Mouse (Mus musculus) CH12.LX (cell line): ENCODE measurements around the gene Gfi1b. TPM values are rescaled to one million over a fixed set of nuclear protein-coding genes. Genes with fewer than 3 reads are reported as not detected.

Experiments
- DNase-seq: peaks from one replicate; pipeline ENCODE4 v3.0.0-alpha.2; 2013; ENCODE audit errors: extremely low read depth
- H3K27ac ChIP-seq: 2 replicates; pipeline ENCODE4 v1.5.1; 2012; ENCODE audit warnings: low read depth, mild to moderate bottlenecking, control low read depth, moderate library complexity; ENCODE audit not compliant: insufficient read depth
- H3K27me3 ChIP-seq: replicated peaks from 2 replicates; pipeline ENCODE3; 2012; ENCODE audit warnings: inconsistent platforms
- H3K36me3 ChIP-seq, 2 experiments: replicated peaks in 1 of 2; 2 replicates each; pipeline versions ENCODE3 to v1.6.1; 2012; ENCODE audit warnings: inconsistent platforms in 1 of 2, low read length in 1 of 2, mild to moderate bottlenecking in 1 of 2, mixed read lengths in 1 of 2, moderate library complexity in 1 of 2; ENCODE audit not compliant: control insufficient read depth in 1 of 2, insufficient read depth in 1 of 2
- H3K4me1 ChIP-seq, 2 experiments: 2 replicates each; pipeline ENCODE4 v1.6.1; 2012; ENCODE audit warnings: inconsistent platforms in 1 of 2, moderate library complexity in 1 of 2; ENCODE audit not compliant: insufficient read depth in 2 of 2, control insufficient read depth in 1 of 2
- H3K4me2 ChIP-seq: 2 replicates; pipeline ENCODE4 v1.6.1; 2012; ENCODE audit warnings: low read depth, mild to moderate bottlenecking, control low read depth; ENCODE audit not compliant: poor library complexity, insufficient read depth, severe bottlenecking
- H3K4me3 ChIP-seq, 3 experiments: fragments of 150-350 bp in 1 of 3; sonication (generic) in 1 of 3; replicated peaks in 1 of 3; 2 replicates each; pipeline versions ENCODE3 to v1.5.1; 2011 to 2012; ENCODE audit warnings: low read depth in 2 of 3, low read length in 2 of 3, mild to moderate bottlenecking in 2 of 3, moderate library complexity in 2 of 3, control low read depth in 1 of 3, improper control_type of control experiment in 1 of 3, inconsistent platforms in 1 of 3, mixed read lengths in 1 of 3; ENCODE audit not compliant: poor library complexity in 1 of 3
- H3K79me2 ChIP-seq: replicated peaks from 2 replicates; pipeline ENCODE4 v1.6.1; 2012; ENCODE audit warnings: mild to moderate bottlenecking, moderate library complexity; ENCODE audit not compliant: control insufficient read depth, poor library complexity, insufficient read depth, severe bottlenecking; ENCODE audit errors: extremely low read depth
- H3K9ac ChIP-seq: 2 replicates; pipeline ENCODE4 v1.6.1; 2012; ENCODE audit warnings: low read depth, mild to moderate bottlenecking, control low read depth, moderate library complexity; ENCODE audit not compliant: insufficient read depth
- H3K9me3 ChIP-seq: replicated peaks from 2 replicates; pipeline ENCODE3; 2012; ENCODE audit warnings: low read length, inconsistent platforms, mixed read lengths
- BHLHE40 ChIP-seq: IDR thresholded peaks from 2 replicates; pipeline ENCODE4 v1.6.1; 2011; ENCODE audit warnings: mild to moderate bottlenecking, low read depth, low read length, improper control_type of control experiment
- CTCF ChIP-seq, 2 experiments: IDR thresholded peaks in 1 of 2; conservative IDR thresholded peaks in 1 of 2; 2 replicates each; pipeline ENCODE4 v1.5.1; 2011 to 2012; ENCODE audit warnings: low read depth in 2 of 2, low read length in 2 of 2, improper control_type of control experiment in 1 of 2, inconsistent platforms in 1 of 2, mild to moderate bottlenecking in 1 of 2, moderate library complexity in 1 of 2
- EP300 ChIP-seq: IDR thresholded peaks from 2 replicates; pipeline ENCODE4 v1.6.1; 2011; ENCODE audit warnings: low read length, improper control_type of control experiment
- ETS1 ChIP-seq: conservative IDR thresholded peaks from 2 replicates; pipeline ENCODE4 v1.6.1; 2012; ENCODE audit warnings: low read depth, mild to moderate bottlenecking, inconsistent platforms, low read length, improper control_type of control experiment, moderate library complexity
- GABPA ChIP-seq: IDR thresholded peaks from 2 replicates; pipeline ENCODE4 v1.6.1; 2012; ENCODE audit warnings: low read depth, low read length, improper control_type of control experiment, inconsistent platforms; ENCODE audit not compliant: insufficient replicate concordance
- IRF4 ChIP-seq: IDR thresholded peaks from 2 replicates; pipeline ENCODE4 v1.6.1; 2014; ENCODE audit warnings: low read depth, mild to moderate bottlenecking, inconsistent platforms, low read length, improper control_type of control experiment
- JUND ChIP-seq: conservative IDR thresholded peaks from 2 replicates; pipeline ENCODE4 v1.6.1; 2011; ENCODE audit warnings: low read depth, low read length, improper control_type of control experiment
- MAFK ChIP-seq: IDR thresholded peaks from 2 replicates; pipeline ENCODE4 v1.6.1; 2011; ENCODE audit warnings: low read length, improper control_type of control experiment; ENCODE audit not compliant: insufficient replicate concordance
- MAX ChIP-seq: IDR thresholded peaks from 2 replicates; pipeline ENCODE4 v1.6.1; 2011; ENCODE audit warnings: low read length, improper control_type of control experiment
- MAZ ChIP-seq: IDR thresholded peaks from 2 replicates; pipeline ENCODE4 v1.6.1; 2012; ENCODE audit warnings: low read depth, mild to moderate bottlenecking, inconsistent platforms, low read length, improper control_type of control experiment, moderate library complexity
- MEF2A ChIP-seq: IDR thresholded peaks from 2 replicates; pipeline ENCODE4 v1.6.1; 2014; ENCODE audit warnings: low read depth, mild to moderate bottlenecking, inconsistent platforms, low read length, improper control_type of control experiment, borderline replicate concordance
- MXI1 ChIP-seq: IDR thresholded peaks from 2 replicates; pipeline ENCODE4 v1.6.1; 2011; ENCODE audit warnings: mild to moderate bottlenecking, low read depth, low read length, improper control_type of control experiment
- NRF1 ChIP-seq: IDR thresholded peaks from 2 replicates; pipeline ENCODE4 v1.6.1; 2014; ENCODE audit warnings: low read depth, mild to moderate bottlenecking, inconsistent platforms, low read length, improper control_type of control experiment, moderate library complexity
- PAX5 ChIP-seq: IDR thresholded peaks from 2 replicates; pipeline ENCODE4 v1.6.1; 2012; ENCODE audit warnings: low read length, inconsistent platforms, mixed read lengths
- POLR2A ChIP-seq: IDR thresholded peaks from 2 replicates; pipeline ENCODE4 v1.6.1; 2011; ENCODE audit warnings: low read depth, mild to moderate bottlenecking, improper control_type of control experiment, low read length
- POLR2AphosphoS2 ChIP-seq: IDR thresholded peaks from 2 replicates; pipeline ENCODE4 v1.6.1; 2011; ENCODE audit warnings: low read depth, low read length, improper control_type of control experiment
- RAD21 ChIP-seq: IDR thresholded peaks from 2 replicates; pipeline ENCODE4 v1.6.1; 2011; ENCODE audit warnings: low read depth, mild to moderate bottlenecking, low read length, improper control_type of control experiment, moderate library complexity
- RCOR1 ChIP-seq: conservative IDR thresholded peaks from 2 replicates; pipeline ENCODE4 v1.6.1; 2012; ENCODE audit warnings: low read depth, mild to moderate bottlenecking, inconsistent platforms, low read length, improper control_type of control experiment
- SMC3 ChIP-seq: IDR thresholded peaks from 2 replicates; pipeline ENCODE4 v1.6.1; 2011; ENCODE audit warnings: low read depth, low read length, improper control_type of control experiment
- TBP ChIP-seq: conservative IDR thresholded peaks from 2 replicates; pipeline ENCODE4 v1.6.1; 2011; ENCODE audit warnings: low read depth, low read length, improper control_type of control experiment
- TCF12 ChIP-seq: IDR thresholded peaks from 2 replicates; pipeline ENCODE4 v1.6.1; 2014; ENCODE audit warnings: low read depth, mild to moderate bottlenecking, inconsistent platforms, low read length, improper control_type of control experiment
- UBTF ChIP-seq: IDR thresholded peaks from 2 replicates; pipeline ENCODE4 v1.6.1; 2012; ENCODE audit warnings: low read depth, mild to moderate bottlenecking, inconsistent platforms, low read length, improper control_type of control experiment, moderate library complexity
- USF1 ChIP-seq: IDR thresholded peaks from 2 replicates; pipeline ENCODE4 v1.6.1; 2014; ENCODE audit warnings: low read depth, mild to moderate bottlenecking, inconsistent platforms, low read length, improper control_type of control experiment
- ZC3H11A ChIP-seq: IDR thresholded peaks from 2 replicates; pipeline ENCODE4 v1.6.1; 2012; ENCODE audit warnings: low read depth, mild to moderate bottlenecking, inconsistent platforms, low read length, improper control_type of control experiment
- ZNF384 ChIP-seq: IDR thresholded peaks from 2 replicates; pipeline ENCODE4 v1.6.1; 2012; ENCODE audit warnings: low read depth, low read length, improper control_type of control experiment, inconsistent platforms
- dilution Hi-C: fragments of 300-500 bp; cut with MboI; formaldehyde crosslinking; loops from 2 replicates; pipeline ENCODE4 v1.14.3; 2020; ENCODE audit warnings: low sequenced_read_pairs; ENCODE audit not compliant: extremely low pct_unique_long_range_greater_than_20kb, extremely low pct_ligation_motif_present
- in situ Hi-C: fragments of 300-500 bp; cut with MboI; formaldehyde crosslinking; loops from 3 replicates; pipeline ENCODE4 v1.14.3; 2019; ENCODE audit warnings: low sequenced_read_pairs, low pct_ligation_motif_present, low pct_unique_long_range_greater_than_20kb, mixed read lengths
- polyA plus RNA-seq: library from polyadenylated mRNA; unstranded; fragments of >175 nt; gene quantifications from 2 replicates; pipeline ENCODE4 v1.2.1, GENCODE M21; 2012; ENCODE audit warnings: low read depth; ENCODE audit not compliant: insufficient read length
- total RNA-seq, 2 experiments: library from RNA; depleted of rRNA; stranded (reverse); fragments of 300-350 nt in 1 of 2; fragments of >200 nt in 1 of 2; gene quantifications; 2 replicates each; pipeline ENCODE4 v1.2.3; 2012 to 2014

The Gfi1b gene
- total and polyA plus RNA-seq, 3 experiments = 0.19 to 0.87 TPM; not detected in 1

DNA sequence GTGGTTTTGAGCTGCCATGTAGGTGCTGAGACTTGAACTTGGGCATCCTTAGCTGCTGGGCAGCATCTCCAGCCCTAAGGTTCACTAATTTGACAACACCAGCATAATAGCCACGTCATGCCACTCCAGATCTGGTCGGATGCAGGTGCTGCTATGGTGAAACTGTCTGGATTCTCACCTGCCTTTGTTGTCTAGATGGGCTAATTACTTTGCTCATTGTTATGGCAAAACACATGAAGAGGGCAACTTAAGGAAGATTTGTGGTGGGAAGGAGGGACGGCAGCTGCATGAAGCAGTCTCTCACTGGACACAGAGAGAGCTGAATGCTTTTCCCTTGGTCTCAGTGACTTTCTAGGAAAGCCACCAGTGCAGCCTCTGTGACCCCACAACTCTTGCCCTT, 4.3 kb upstream of the Gfi1b start:
- no peaks in the 10 kb centered on the region for H3K36me3 ChIP-seq
- DNase-seq = no peak
- no peak overlapping the region for H3K27ac ChIP-seq
- no peak overlapping the region for H3K4me3 ChIP-seq
- H3K4me1 ChIP-seq = peaks cover 14 to 55% of the 10 kb centered on the region in 2 experiments
- peaks cover 10% of the 10 kb centered on the region for H3K9me3 ChIP-seq
- TF ChIP-seq MAX (no peak), MAZ (no peak), USF1 (no peak), ETS1 (no peak), BHLHE40 (no peak), MXI1 (no peak)
- peaks cover 12% of the 10 kb centered on the region for H3K27me3 ChIP-seq
- H3K4me2 ChIP-seq = no peak overlapping the region
- dilution Hi-C loops = no loop called here
- H3K9ac ChIP-seq = no peak overlapping the region
- H3K79me2 ChIP-seq = no peaks in the 10 kb centered on the region
- in situ Hi-C loops = loop anchor here (5.0 kb wide), 1 partner anchor 34 kb away; no protein-coding TSS in a partner anchor

DNA sequence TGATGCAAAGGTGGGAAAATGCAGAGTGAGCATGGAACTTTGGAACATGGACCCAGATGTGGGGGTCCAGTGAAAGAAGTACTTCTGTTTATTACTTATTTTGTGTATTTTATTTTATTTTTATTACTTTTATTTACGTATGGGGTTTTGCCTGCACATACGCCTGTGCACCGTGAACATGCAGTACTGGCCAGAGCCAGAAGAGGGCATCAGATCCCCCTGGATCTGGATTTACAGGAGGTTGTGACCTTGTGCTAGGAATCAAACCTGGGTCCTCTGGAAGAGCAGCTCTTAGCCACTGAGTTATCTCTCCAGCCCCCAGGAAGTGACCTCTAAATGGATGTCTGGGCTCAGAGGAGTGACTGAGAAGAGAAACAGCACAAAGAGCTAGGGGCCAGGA, 3.1 kb upstream of the Gfi1b start:
- DNase-seq = no peak
- dilution Hi-C loops = no loop called here
- no peak overlapping the region for H3K9ac ChIP-seq
- peaks cover 10% of the 10 kb centered on the region for H3K9me3 ChIP-seq
- TF ChIP-seq CTCF (conservative IDR thresholded peaks at IDR 0.05 in 1 of 2, IDR thresholded peaks at IDR 0.05 in 1 of 2; ENCODE audit: low read depth in 2 of 2, low read length in 2 of 2) (peak; percentile 13 to 23; a peak in 2 of 4 replicates), JUND (no peak)
- TF ChIP-seq, all 38 proteins: peak for 1
- no peaks in the 10 kb centered on the region for H3K36me3 ChIP-seq
- peaks cover 18% of the 10 kb centered on the region for H3K27me3 ChIP-seq
- H3K27ac ChIP-seq = no peak overlapping the region
- no peak overlapping the region for H3K4me2 ChIP-seq
- H3K4me3 ChIP-seq = no peak overlapping the region
- in situ Hi-C loops = loop anchor here (5.0 kb wide), 1 partner anchor 33 kb away; no protein-coding TSS in a partner anchor
- H3K79me2 ChIP-seq = no peaks in the 10 kb centered on the region
- H3K4me1 ChIP-seq = peaks cover 12 to 49% of the 10 kb centered on the region in 2 experiments

DNA sequence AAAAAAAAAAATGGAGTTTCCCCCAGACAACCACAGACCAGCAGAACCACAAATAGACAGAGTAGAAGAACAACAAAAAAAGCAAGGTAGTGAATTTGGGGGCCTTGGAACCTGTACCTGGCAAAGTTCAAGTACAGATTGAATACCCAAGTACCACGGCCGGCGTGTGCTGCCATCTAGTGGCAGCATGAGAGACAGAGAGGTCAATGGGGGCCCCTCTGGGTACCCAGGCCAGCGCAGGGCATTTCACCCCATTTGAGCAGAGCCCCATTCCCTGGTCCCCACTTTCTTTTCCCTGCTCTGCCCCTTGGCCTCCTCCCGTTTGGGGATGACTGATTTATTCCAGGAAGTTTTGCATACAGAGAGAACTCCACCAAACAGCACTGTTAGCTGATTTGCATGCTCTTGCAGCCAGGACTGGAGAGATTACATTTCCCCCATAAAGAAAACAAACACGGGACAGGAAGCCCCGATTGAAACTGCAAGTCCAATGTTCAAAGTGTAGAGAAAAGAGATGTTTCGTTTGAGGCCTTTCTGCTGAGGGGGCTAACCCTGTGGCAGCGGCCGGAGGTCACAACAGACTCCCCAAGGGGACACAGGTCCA, 841 bp upstream of the Gfi1b start:
- Histone ChIP-seq H3K27me3 (peaks cover 36% of the 10 kb centered on the region), H3K27ac (peak overlapping the region; percentile 10; the same call in 1 of the 2 replicates)
- DNase-seq = peak; percentile 65
- peak; percentile 61; the same call in 1 of the 2 replicates for TF ChIP-seq IRF4
- no peak for TF ChIP-seq POLR2AphosphoS2
- no peak for TF ChIP-seq MAFK
- TF ChIP-seq NRF1 = no peak
- TF ChIP-seq SMC3 = peak; percentile 67
- TF ChIP-seq JUND = no peak
- TF ChIP-seq TBP = no peak
- TF ChIP-seq ZC3H11A = no peak
- TF ChIP-seq POLR2A = no peak
- no peak for TF ChIP-seq MEF2A
- TF ChIP-seq GABPA = no peak
- TF ChIP-seq UBTF = no peak
- TF ChIP-seq TCF12 = no peak
- peak; percentile 47; the same call in 1 of the 2 replicates for TF ChIP-seq BHLHE40
- TF ChIP-seq RCOR1 = no peak
- peak; percentile 67 for TF ChIP-seq RAD21
- peak; percentile 21; the same call in 1 of the 2 replicates for TF ChIP-seq ETS1
- TF ChIP-seq ZNF384 = peak; percentile 58
- no peak for TF ChIP-seq PAX5
- TF ChIP-seq EP300 = peak; percentile 41; the same call in 1 of the 2 replicates

More for the DNA sequence above, 841 bp upstream of the Gfi1b start:
- dilution Hi-C loops = no loop called here
- Histone ChIP-seq H3K9me3 (peaks cover 9% of the 10 kb centered on the region), H3K4me3 (no peak overlapping the region), H3K9ac (peak overlapping the region; percentile 58), H3K79me2 (no peaks in the 10 kb centered on the region), H3K4me1 (peaks cover 8 to 37% of the 10 kb centered on the region in 2 experiments; a peak in 2 of 4 replicates), H3K4me2 (peak overlapping the region; percentile 95), H3K36me3 (no peaks in the 10 kb centered on the region)
- in situ Hi-C loops = no loop called here
